Mouse (Mus musculus) MEL (cell line): ENCODE measurements around the gene Nrarp. TPM values are rescaled to one million over a fixed set of nuclear protein-coding genes. Genes with fewer than 3 reads are reported as not detected.

Source experiments
- DNase-seq: peaks from one replicate; pipeline ENCODE4 v3.0.0; 2011; ENCODE audit warnings: low read depth, low spot score
- H3K27ac ChIP-seq: 2 replicates; pipeline ENCODE4 v1.5.1; 2012; ENCODE audit warnings: low read depth, mild to moderate bottlenecking, control low read depth, low read length, moderate library complexity; ENCODE audit not compliant: control insufficient read depth
- H3K27me3 ChIP-seq, 2 experiments: fragments of 150-350 bp in 1 of 2; sonication (generic) in 1 of 2; 2 replicates each; pipeline ENCODE4 v1.6.1; 2012; ENCODE audit warnings: low read length in 2 of 2, mild to moderate bottlenecking in 2 of 2, improper control_type of control experiment in 1 of 2, moderate library complexity in 1 of 2; ENCODE audit not compliant: insufficient read depth in 2 of 2, control insufficient read depth in 1 of 2
- H3K36me3 ChIP-seq, 2 experiments: 2 replicates each; pipeline ENCODE4 v1.6.1; 2012 to 2014; ENCODE audit warnings: low read length in 2 of 2, improper control_type of control experiment in 1 of 2, inconsistent platforms in 1 of 2, mild to moderate bottlenecking in 1 of 2; ENCODE audit not compliant: insufficient read depth in 2 of 2, control insufficient read depth in 1 of 2
- H3K4me1 ChIP-seq, 2 experiments: fragments of 150-350 bp in 1 of 2; sonication (generic) in 1 of 2; 2 replicates each; pipeline ENCODE4 v1.6.1; 2012; ENCODE audit warnings: low read length in 2 of 2, improper control_type of control experiment in 1 of 2, mild to moderate bottlenecking in 1 of 2; ENCODE audit not compliant: insufficient read depth in 2 of 2, control insufficient read depth in 1 of 2
- H3K4me3 ChIP-seq, 2 experiments: fragments of 150-350 bp in 1 of 2; sonication (generic) in 1 of 2; 2 replicates each; pipeline ENCODE4 v1.5.1; 2012; ENCODE audit warnings: low read depth in 2 of 2, low read length in 2 of 2, mild to moderate bottlenecking in 2 of 2, moderate library complexity in 2 of 2, control low read depth in 1 of 2, improper control_type of control experiment in 1 of 2; ENCODE audit not compliant: control insufficient read depth in 1 of 2, insufficient read depth in 1 of 2
- H3K79me2 ChIP-seq: 2 replicates; pipeline ENCODE4 v1.6.1; 2012; ENCODE audit warnings: mild to moderate bottlenecking, low read length, moderate library complexity; ENCODE audit not compliant: control insufficient read depth, poor library complexity, insufficient read depth
- H3K9ac ChIP-seq: 2 replicates; pipeline ENCODE4 v1.6.1; 2012; ENCODE audit warnings: low read depth, mild to moderate bottlenecking, control low read depth, low read length, moderate library complexity; ENCODE audit not compliant: control insufficient read depth, poor library complexity, severe bottlenecking
- H3K9me3 ChIP-seq: fragments of 150-350 bp; sonication (generic); replicated peaks from 2 replicates; pipeline ENCODE4 v1.6.1; 2012; ENCODE audit warnings: mild to moderate bottlenecking, low read length, improper control_type of control experiment, moderate library complexity; ENCODE audit not compliant: insufficient read depth
- BHLHE40 ChIP-seq: IDR thresholded peaks from 2 replicates; pipeline ENCODE4 v1.6.1; 2012; ENCODE audit warnings: low read depth, mild to moderate bottlenecking, inconsistent platforms, low read length, improper control_type of control experiment, borderline replicate concordance
- CHD1 ChIP-seq: IDR thresholded peaks from 2 replicates; pipeline ENCODE4 v1.6.1; 2012; ENCODE audit warnings: low read depth, mild to moderate bottlenecking, inconsistent platforms, low read length, improper control_type of control experiment
- CHD2 ChIP-seq: IDR thresholded peaks from 2 replicates; pipeline ENCODE4 v1.6.1; 2011; ENCODE audit warnings: low read length, improper control_type of control experiment
- E2F4 ChIP-seq: IDR thresholded peaks from 2 replicates; pipeline ENCODE4 v1.6.1; 2011; ENCODE audit warnings: low read depth, low read length, improper control_type of control experiment, borderline replicate concordance
- ELF1 ChIP-seq: IDR thresholded peaks from 2 replicates; pipeline ENCODE4 v1.6.1; 2014; ENCODE audit warnings: low read depth, mild to moderate bottlenecking, inconsistent platforms, low read length, improper control_type of control experiment, moderate library complexity
- EP300 ChIP-seq, 2 experiments: IDR thresholded peaks; 2 replicates each; pipeline ENCODE4 v1.6.1; 2011; ENCODE audit warnings: improper control_type of control experiment in 2 of 2, low read length in 2 of 2, low read depth in 1 of 2, mild to moderate bottlenecking in 1 of 2
- GABPA ChIP-seq: IDR thresholded peaks from 2 replicates; pipeline ENCODE4 v1.6.1; 2012; ENCODE audit warnings: low read depth, mild to moderate bottlenecking, inconsistent platforms, low read length, improper control_type of control experiment, moderate library complexity
- HCFC1 ChIP-seq: IDR thresholded peaks from 2 replicates; pipeline ENCODE4 v1.6.1; 2012; ENCODE audit warnings: low read depth, mild to moderate bottlenecking, inconsistent platforms, low read length, improper control_type of control experiment, moderate library complexity
- JUND ChIP-seq: IDR thresholded peaks from 2 replicates; pipeline ENCODE4 v1.6.1; 2011; ENCODE audit warnings: low read depth, mild to moderate bottlenecking, improper control_type of control experiment, low read length
- MAX ChIP-seq: IDR thresholded peaks from 2 replicates; pipeline ENCODE4 v1.6.1; 2011; ENCODE audit warnings: low read length, improper control_type of control experiment
- MYC ChIP-seq: IDR thresholded peaks from 2 replicates; pipeline ENCODE4 v1.6.1; 2011; ENCODE audit warnings: low read depth, mild to moderate bottlenecking, low read length, improper control_type of control experiment, moderate library complexity
- POLR2AphosphoS2 ChIP-seq: IDR thresholded peaks from 2 replicates; pipeline ENCODE4 v1.6.1; 2011; ENCODE audit warnings: low read length, improper control_type of control experiment
- POLR2AphosphoS5 ChIP-seq: IDR thresholded peaks from 2 replicates; pipeline ENCODE4 v1.6.1; 2012; ENCODE audit warnings: low read depth, borderline replicate concordance, mild to moderate bottlenecking, inconsistent platforms, low read length, moderate library complexity, mixed read lengths
- RAD21 ChIP-seq: IDR thresholded peaks from 2 replicates; pipeline ENCODE4 v1.6.1; 2011; ENCODE audit warnings: mild to moderate bottlenecking, low read depth, low read length, improper control_type of control experiment
- RCOR1 ChIP-seq: IDR thresholded peaks from 2 replicates; pipeline ENCODE4 v1.6.1; 2012; ENCODE audit warnings: low read depth, mild to moderate bottlenecking, inconsistent platforms, low read length, improper control_type of control experiment
- ZC3H11A ChIP-seq: IDR thresholded peaks from 2 replicates; pipeline ENCODE4 v1.6.1; 2012; ENCODE audit warnings: low read depth, mild to moderate bottlenecking, inconsistent platforms, low read length, improper control_type of control experiment
- polyA plus RNA-seq, 2 experiments: library from polyadenylated mRNA; stranded (reverse) in 1 of 2; unstranded in 1 of 2; fragments of >175 nt in 1 of 2; fragments of >200 nt in 1 of 2; gene quantifications; 2 replicates each; pipeline versions ENCODE4 v1.2.1 to v1.2.4; 2012; ENCODE audit warnings: low replicate concordance in 2 of 2, low read depth in 1 of 2; ENCODE audit not compliant: insufficient read length in 2 of 2, insufficient read depth in 1 of 2, missing spikeins in 1 of 2
- total RNA-seq: library from RNA; depleted of rRNA; stranded (reverse); fragments of 300-350 nt; gene quantifications from 2 replicates; pipeline ENCODE4 v1.2.3, GENCODE M21; 2012

Nrarp gene
- total and polyA plus RNA-seq, 3 experiments, result 6.5 to 12.3 TPM; not detected in 1

GRCm38 (mm10) chr2:25177076-25177475 lies 3.5 kb upstream of the Nrarp start:
- Histone ChIP-seq H3K4me3 (no peak overlapping the region), H3K9me3 (no peaks in the 10 kb centered on the region), H3K79me2 (peaks cover 7% of the 10 kb centered on the region), H3K27me3 (no peaks in the 10 kb centered on the region), H3K27ac (no peak overlapping the region), H3K36me3 (peaks cover 0 to 11% of the 10 kb centered on the region in 2 experiments; a peak in 2 of 4 replicates), H3K4me1 (peaks cover 6 to 23% of the 10 kb centered on the region in 2 experiments), H3K9ac (no peak overlapping the region)
- DNase-seq, result no peak
- TF ChIP-seq ELF1 (no peak), JUND (no peak), E2F4 (no peak), POLR2AphosphoS5 (no peak), RCOR1 (no peak), RAD21 (no peak), CHD1 (no peak), MYC (no peak), EP300 (IDR thresholded peaks at IDR 0.05; ENCODE audit: low read depth in 1 of 2, low read length in 2 of 2) (no peak), MAX (no peak), GABPA (no peak), BHLHE40 (no peak)

- Histone ChIP-seq H3K4me3 (no peak overlapping the region), H3K27me3 (no peaks in the 10 kb centered on the region), H3K9ac (no peak overlapping the region), H3K79me2 (peaks cover 8% of the 10 kb centered on the region)
- no peak for TF ChIP-seq RAD21
- TF ChIP-seq POLR2AphosphoS2, result no peak
- no peak for TF ChIP-seq CHD1
- TF ChIP-seq ELF1, result no peak
- TF ChIP-seq HCFC1, result no peak
- TF ChIP-seq CHD2, result no peak
- TF ChIP-seq ZC3H11A, result no peak
- TF ChIP-seq, all 39 proteins: peak for 0
- H3K4me1 ChIP-seq, result peaks cover 6 to 20% of the 10 kb centered on the region in 2 experiments
- H3K9me3 ChIP-seq, result no peaks in the 10 kb centered on the region
- no peak overlapping the region for H3K27ac ChIP-seq
- peaks cover 0 to 11% of the 10 kb centered on the region in 2 experiments; a peak in 2 of 4 replicates for H3K36me3 ChIP-seq
- no peak for DNase-seq
These were observed 2.9 kb upstream of the Nrarp start for GRCm38 (mm10) chr2:25177685-25178084.
